In genomic region chr17:87352106-87352897, GRCm38 (mm10) we compare ENCODE assay signal across 8 mouse cellular contexts.
A peak's percentile ranks its signal among the peaks of the same experiment; 100 is the strongest.
DNase-seq lines count a peak whose midpoint lies in the region; ATAC-seq lines count a peak whose summit lies in the region.

No protein-coding gene starts in this region.

- intact Hi-C loops in left cerebral cortex, postnatal 10 days (cut with DNase I) = no loop called here

- H3K9ac ChIP-seq in forebrain, embryonic 15.5 days (replicated peaks) = no peak overlapping the region
- H3K9ac ChIP-seq in limb, embryonic 11.5 days (ENCODE audit: low read length) = no peak overlapping the region

- H3K27me3 ChIP-seq in forebrain, embryonic 10.5 days (ENCODE audit: poor library complexity, severe bottlenecking) = no peaks in the 10 kb centered on the region
- no peaks in the 10 kb centered on the region for H3K27me3 ChIP-seq in forebrain, embryonic 15.5 days
- no peaks in the 10 kb centered on the region for H3K27me3 ChIP-seq in limb, embryonic 11.5 days (ENCODE audit: control insufficient read depth, insufficient read depth, low read length)

- H3K9me3 ChIP-seq in forebrain, embryonic 10.5 days = no peaks in the 10 kb centered on the region
- no peaks in the 10 kb centered on the region for H3K9me3 ChIP-seq in forebrain, embryonic 15.5 days
- no peaks in the 10 kb centered on the region for H3K9me3 ChIP-seq in limb, embryonic 11.5 days (ENCODE audit: control insufficient read depth, low read length)

- peak overlapping the region; percentile 81 for H3K27ac ChIP-seq in forebrain, embryonic 10.5 days
- H3K27ac ChIP-seq in forebrain, embryonic 15.5 days (replicated peaks) = no peak overlapping the region
- peak overlapping the region; percentile 56 for H3K27ac ChIP-seq in limb, embryonic 11.5 days (replicated peaks; ENCODE audit: low read depth, low read length)

- no peaks in the 10 kb centered on the region for H3K36me3 ChIP-seq in forebrain, embryonic 10.5 days (replicated peaks)
- H3K36me3 ChIP-seq in forebrain, embryonic 15.5 days = no peaks in the 10 kb centered on the region
- no peaks in the 10 kb centered on the region for H3K36me3 ChIP-seq in limb, embryonic 11.5 days (ENCODE audit: control insufficient read depth, insufficient read depth, low read length)

- WGBS in forebrain, embryonic 10.5 days = 28% methylated on average over 16 of the region's 16 CpGs
- WGBS in forebrain, embryonic 15.5 days = 41% methylated on average over 16 of the region's 16 CpGs
- 8% methylated on average over 16 of the region's 16 CpGs for WGBS in limb, embryonic 11.5 days

- ATAC-seq in forebrain, embryonic 15.5 days (replicated peaks) = no peak
- ATAC-seq in limb, embryonic 11.5 days (ENCODE audit: insufficient number of reproducible peaks, low FRiP score, low TSS enrichment, low read depth) = peak; percentile 78

- H3K4me1 ChIP-seq in forebrain, embryonic 10.5 days = peaks cover 73% of the 10 kb centered on the region
- H3K4me1 ChIP-seq in forebrain, embryonic 15.5 days = peaks cover 7% of the 10 kb centered on the region; the same call in 1 of the 2 replicates
- H3K4me1 ChIP-seq in limb, embryonic 11.5 days (ENCODE audit: control insufficient read depth, insufficient read depth, low read length) = peaks cover 47% of the 10 kb centered on the region

- no peak overlapping the region for H3K4me3 ChIP-seq in forebrain, embryonic 10.5 days
- H3K4me3 ChIP-seq in forebrain, embryonic 15.5 days = no peak overlapping the region
- no peak overlapping the region for H3K4me3 ChIP-seq in limb, embryonic 11.5 days (ENCODE audit: low read depth, low read length)

- DNase-seq in forebrain, embryonic 10.5 days (ENCODE audit: extremely low spot score, low spot score) = no peak
- DNase-seq in right cerebral cortex, postnatal 14 days = peak; percentile 30
- no peak for DNase-seq in right cerebral cortex, adult 2 months (ENCODE audit: low spot score in 2 of 2)
- DNase-seq in limb, embryonic 11.5 days (ENCODE audit: low spot score) = peak; percentile 87
- peak; percentile 26 for DNase-seq in yolk sac, embryonic 10.5 days (ENCODE audit: low spot score)
- DNase-seq in left cerebral cortex, postnatal 10 days (ENCODE audit: extremely low spot score in 1 of 2, low spot score in 2 of 2) = no peak
- DNase-seq in urinary bladder, postnatal 36 days (ENCODE audit: low spot score in 2 of 2) = no peak

- no peak overlapping the region for H3K4me2 ChIP-seq in forebrain, embryonic 15.5 days (replicated peaks)
- H3K4me2 ChIP-seq in limb, embryonic 11.5 days (ENCODE audit: low read depth, severe bottlenecking) = peak overlapping the region; percentile 37

Comparison
In these comparisons a context has a peak if more than half of its experiments do, and no peak if none do; other contexts are left out.
1. DNase-seq: peak in right cerebral cortex, postnatal 14 days (single experiment), limb, embryonic 11.5 days (single experiment) and yolk sac, embryonic 10.5 days (single experiment); none in forebrain, embryonic 10.5 days (single experiment), right cerebral cortex, adult 2 months (0 of 2), left cerebral cortex, postnatal 10 days (0 of 2) and urinary bladder, postnatal 36 days (0 of 2).